Mouse (Mus musculus) myocyte (in vitro differentiated cells): ENCODE results near the gene Frs2. TPM values are rescaled to one million over a fixed set of nuclear protein-coding genes. Genes with fewer than 3 reads are reported as not detected.
"Not testable (repeated sequence)": the region's sequence is repeated elsewhere in the genome, so short reads cannot be mapped to it uniquely, and the experiment has no call there.

Experiments used
- H3K27me3 ChIP-seq: one replicate; pipeline ENCODE4 v1.6.1; 2011; ENCODE audit not compliant: control insufficient read depth, insufficient read depth, insufficient read length
- H3K36me3 ChIP-seq: one replicate; pipeline ENCODE4 v1.6.1; 2011; ENCODE audit not compliant: control insufficient read depth, insufficient read depth
- H3K4me2 ChIP-seq: one replicate; pipeline ENCODE4 v1.6.1; 2011; ENCODE audit warnings: low read depth, control low read depth
- H3K4me3 ChIP-seq: one replicate; pipeline ENCODE4 v1.5.1; 2011; ENCODE audit warnings: mild to moderate bottlenecking, control low read depth, moderate library complexity
- H3K79me2 ChIP-seq: one replicate; pipeline ENCODE4 v1.6.1; 2011; ENCODE audit not compliant: control insufficient read depth, insufficient read depth
- H3ac ChIP-seq: one replicate; pipeline ENCODE4 v1.6.1; 2011; ENCODE audit not compliant: control insufficient read depth, insufficient read length
- CEBPB ChIP-seq: IDR thresholded peaks from 2 replicates; pipeline ENCODE4 v1.6.1; 2011; ENCODE audit warnings: mild to moderate bottlenecking, moderate library complexity; ENCODE audit not compliant: poor library complexity, insufficient read depth, severe bottlenecking
- E2F4 ChIP-seq: IDR thresholded peaks from one replicate; pipeline ENCODE4 v1.6.1; 2011; ENCODE audit warnings: mild to moderate bottlenecking, control low read depth, moderate library complexity; ENCODE audit not compliant: insufficient read depth
- MAX ChIP-seq: IDR thresholded peaks from one replicate; pipeline ENCODE4 v1.6.1; 2011; ENCODE audit warnings: low read depth, mild to moderate bottlenecking, control low read depth
- MYOD1 ChIP-seq, 3 experiments: IDR thresholded peaks; one replicate each; pipeline ENCODE4 v1.6.1; 2011; ENCODE audit warnings: control low read depth in 2 of 3, low read depth in 2 of 3, mild to moderate bottlenecking in 2 of 3, moderate library complexity in 1 of 3; ENCODE audit not compliant: insufficient read length in 2 of 3, control insufficient read depth in 1 of 3
- MYOG ChIP-seq, 3 experiments: IDR thresholded peaks; one replicate each; pipeline ENCODE4 v1.6.1; 2011; ENCODE audit warnings: control low read depth in 2 of 3, low read depth in 2 of 3, mild to moderate bottlenecking in 2 of 3; ENCODE audit not compliant: insufficient read length in 2 of 3, control insufficient read depth in 1 of 3, insufficient read depth in 1 of 3
- POLR2A ChIP-seq: IDR thresholded peaks from one replicate; pipeline ENCODE4 v1.6.1; 2011; ENCODE audit warnings: low read depth, mild to moderate bottlenecking, control low read depth, moderate library complexity; ENCODE audit not compliant: insufficient read length
- POLR2AphosphoS2 ChIP-seq: IDR thresholded peaks from one replicate; pipeline ENCODE4 v1.6.1; 2011; ENCODE audit warnings: low read depth, control low read depth; ENCODE audit not compliant: insufficient read length
- REST ChIP-seq: IDR thresholded peaks from one replicate; pipeline ENCODE4 v1.6.1; 2011; ENCODE audit warnings: mild to moderate bottlenecking, control low read depth, moderate library complexity; ENCODE audit not compliant: insufficient read depth, insufficient read length
- SRF ChIP-seq: IDR thresholded peaks from one replicate; pipeline ENCODE4 v1.6.1; 2011; ENCODE audit warnings: low read depth; ENCODE audit not compliant: control insufficient read depth, insufficient read length
- TCF12 ChIP-seq: IDR thresholded peaks from one replicate; pipeline ENCODE4 v1.6.1; 2011; ENCODE audit warnings: mild to moderate bottlenecking, control low read depth; ENCODE audit not compliant: poor library complexity, insufficient read depth, severe bottlenecking
- TCF3 ChIP-seq: IDR thresholded peaks from one replicate; pipeline ENCODE4 v1.6.1; 2011; ENCODE audit warnings: low read depth, control low read depth; ENCODE audit not compliant: insufficient read length
- USF1 ChIP-seq: IDR thresholded peaks from one replicate; pipeline ENCODE4 v1.6.1; 2011; ENCODE audit warnings: low read depth, mild to moderate bottlenecking, control low read depth, moderate library complexity
- polyA plus RNA-seq: library from polyadenylated mRNA; unstranded; fragments of >200 nt; fragmentation: generic; extraction: Trizol; gene quantifications from one replicate; pipeline ENCODE4 v1.2.1, GENCODE M21; 2012; ENCODE audit warnings: missing spikeins

The Frs2 gene
- polyA plus RNA-seq, 1 experiment: 6.6 TPM

- Histone ChIP-seq H3K36me3 (peaks cover 59% of the 10 kb centered on the region), H3K79me2 (no peaks in the 10 kb centered on the region), H3K4me3 (no peak overlapping the region), H3K27me3 (no peaks in the 10 kb centered on the region), H3ac (no peak overlapping the region), H3K4me2 (no peak overlapping the region)
- TF ChIP-seq MYOD1 (IDR thresholded peaks at IDR 0.05; ENCODE audit: control insufficient read depth in 1 of 3, insufficient read length in 2 of 3, low read depth in 2 of 3): no peak
- no peak for TF ChIP-seq MAX
- TF ChIP-seq REST: no peak
- no peak for TF ChIP-seq TCF12
- TF ChIP-seq MYOG (IDR thresholded peaks at IDR 0.05; ENCODE audit: control insufficient read depth in 1 of 3, insufficient read depth in 1 of 3, insufficient read length in 2 of 3, low read depth in 2 of 3): no peak
- TF ChIP-seq TCF3: no peak
- no peak for TF ChIP-seq POLR2A
Observed at GRCm38 (mm10) chr10:117049961-117050597, 98.3 kb downstream of the Frs2 start.

- Histone ChIP-seq H3K79me2 (no peaks in the 10 kb centered on the region), H3K36me3 (peaks cover 52% of the 10 kb centered on the region), H3K4me2 (no peak overlapping the region), H3K4me3 (no peak overlapping the region), H3ac (no peak overlapping the region), H3K27me3 (no peaks in the 10 kb centered on the region)
- TF ChIP-seq E2F4 (no peak), POLR2AphosphoS2 (no peak), TCF12 (no peak), POLR2A (no peak), MYOG (IDR thresholded peaks at IDR 0.05; ENCODE audit: control insufficient read depth in 1 of 3, insufficient read depth in 1 of 3, insufficient read length in 2 of 3, low read depth in 2 of 3) (no peak), REST (no peak), TCF3 (no peak), CEBPB (no peak), SRF (no peak), USF1 (no peak), MAX (no peak), MYOD1 (IDR thresholded peaks at IDR 0.05; ENCODE audit: control insufficient read depth in 1 of 3, insufficient read length in 2 of 3, low read depth in 2 of 3) (no peak)
Observed at GRCm38 (mm10) chr10:117049253-117049652, 99.1 kb downstream of the Frs2 start.

- H3K4me2 ChIP-seq: no peak within 1 kb of the TSS
- no peaks in the 10 kb centered on the region for H3K27me3 ChIP-seq
- TF ChIP-seq POLR2AphosphoS2 (no peak), TCF12 (no peak), E2F4 (no peak), MYOG (IDR thresholded peaks at IDR 0.05; ENCODE audit: control insufficient read depth in 1 of 3, insufficient read depth in 1 of 3, insufficient read length in 2 of 3, low read depth in 2 of 3) (no peak), CEBPB (no peak), TCF3 (no peak), SRF (no peak), MYOD1 (IDR thresholded peaks at IDR 0.05; ENCODE audit: control insufficient read depth in 1 of 3, insufficient read length in 2 of 3, low read depth in 2 of 3) (no peak), MAX (no peak), USF1 (no peak), REST (no peak), POLR2A (no peak)
- H3K4me3 ChIP-seq: no peak within 1 kb of the TSS
- peaks cover 16% of the 10 kb centered on the region for H3K36me3 ChIP-seq
- no peak within 1 kb of the TSS for H3ac ChIP-seq
- H3K79me2 ChIP-seq: no peaks in the 10 kb centered on the region
Observed at GRCm38 (mm10) chr10:117045175-117046056, 102.9 kb downstream of the Frs2 start, which contains the start of gene Lrrc10. Gene Lrrc10, plus strand, starts transcription at chr10:117045341.

GRCm38 (mm10) chr10:117043497-117044166 is 104.7 kb downstream of the Frs2 start:
- H3K79me2 ChIP-seq, H3K4me3 ChIP-seq, H3K4me2 ChIP-seq: not testable (repeated sequence)

GRCm38 (mm10) chr10:117042295-117042694 is 106.0 kb downstream of the Frs2 start:
- H3K4me3 ChIP-seq: no peak overlapping the region
- H3K4me2 ChIP-seq: no peak overlapping the region
- H3K79me2 ChIP-seq: no peaks in the 10 kb centered on the region
- no peaks in the 10 kb centered on the region for H3K36me3 ChIP-seq
- TF ChIP-seq MYOG (IDR thresholded peaks at IDR 0.05; ENCODE audit: control insufficient read depth in 1 of 3, insufficient read depth in 1 of 3, insufficient read length in 2 of 3, low read depth in 2 of 3): no peak
- no peak for TF ChIP-seq CEBPB
- no peak for TF ChIP-seq REST
- no peak for TF ChIP-seq MYOD1 (IDR thresholded peaks at IDR 0.05; ENCODE audit: control insufficient read depth in 1 of 3, insufficient read length in 2 of 3, low read depth in 2 of 3)
- TF ChIP-seq TCF3: no peak
- TF ChIP-seq SRF: no peak
- TF ChIP-seq POLR2AphosphoS2: no peak
- TF ChIP-seq TCF12: no peak
- TF ChIP-seq USF1: no peak
- no peak for TF ChIP-seq POLR2A
- TF ChIP-seq MAX: no peak
- TF ChIP-seq E2F4: no peak
- H3K27me3 ChIP-seq: no peaks in the 10 kb centered on the region
- H3ac ChIP-seq: no peak overlapping the region

More at GRCm38 (mm10) chr10:117043497-117044166, 104.7 kb downstream of the Frs2 start:
- not testable (repeated sequence) for H3K27me3 ChIP-seq, H3K36me3 ChIP-seq, H3ac ChIP-seq
